ENCODE assay signal across 8 mouse cellular contexts in genomic region chr7:111029046-111029553, GRCm38 (mm10). TPM values are rescaled to one million over a fixed set of nuclear protein-coding genes. Genes with fewer than 3 reads are reported as not detected.
DNase-seq lines count a peak whose midpoint lies in the region; ATAC-seq and TF ChIP-seq lines count a peak whose summit lies in the region.

No protein-coding gene starts in this region.

- H3K9ac ChIP-seq in liver, adult 2 months (ENCODE audit: low read depth, low read length), result peak overlapping the region; percentile 77
- H3K9ac ChIP-seq in neural tube, embryonic 15.5 days (replicated peaks), result peak overlapping the region; percentile 80

- peaks cover 4% of the 10 kb centered on the region for H3K4me1 ChIP-seq in thymus, adult 2 months (replicated peaks; ENCODE audit: control insufficient read depth, insufficient read depth, low read length)
- H3K4me1 ChIP-seq in liver, adult 2 months (ENCODE audit: control insufficient read depth, insufficient read depth, low read length), result peaks cover 11% of the 10 kb centered on the region
- peaks cover 14% of the 10 kb centered on the region for H3K4me1 ChIP-seq in neural tube, embryonic 15.5 days

- no peak for DNase-seq in cerebellum, adult 9-11 months
- peak; percentile 66 for DNase-seq in thymus, adult 2 months
- no peak for DNase-seq in thymus, postnatal 36 days
- peak; percentile 37 for DNase-seq in liver, adult 2 months (ENCODE audit: extremely low read depth, low read depth, low spot score)
- DNase-seq in natural killer cell, adult 2 months (ENCODE audit: low spot score in 2 of 2), result no peak
- DNase-seq in Muller cell, postnatal 12 days (ENCODE audit: inconsistent ontology term), result no peak

- H3K9me3 ChIP-seq in neural tube, embryonic 15.5 days (replicated peaks), result no peaks in the 10 kb centered on the region

- H3K79me2 ChIP-seq in liver, adult 2 months (ENCODE audit: control insufficient read depth, insufficient read depth, low read length), result peaks cover 3% of the 10 kb centered on the region; the same call in 1 of the 2 replicates

- H3K27me3 ChIP-seq in thymus, adult 2 months (ENCODE audit: control insufficient read depth, insufficient read depth, low read length), result no peaks in the 10 kb centered on the region
- H3K27me3 ChIP-seq in liver, adult 2 months (ENCODE audit: control insufficient read depth, insufficient read depth, low read length), result no peaks in the 10 kb centered on the region
- no peaks in the 10 kb centered on the region for H3K27me3 ChIP-seq in neural tube, embryonic 15.5 days (replicated peaks)

- H3K36me3 ChIP-seq in thymus, adult 2 months (ENCODE audit: control insufficient read depth, insufficient read depth, low read length), result no peaks in the 10 kb centered on the region
- peaks cover 9% of the 10 kb centered on the region; the same call in 1 of the 2 replicates for H3K36me3 ChIP-seq in liver, adult 2 months (ENCODE audit: control insufficient read depth, insufficient read depth, low read length)
- H3K36me3 ChIP-seq in neural tube, embryonic 15.5 days, result peaks cover 18% of the 10 kb centered on the region

- peak overlapping the region; percentile 93 for H3K4me3 ChIP-seq in thymus, adult 2 months (ENCODE audit: control insufficient read depth, insufficient read depth, low read length)
- peak overlapping the region; percentile 77 for H3K4me3 ChIP-seq in liver, adult 2 months (ENCODE audit: insufficient read depth, low read depth, low read length)
- H3K4me3 ChIP-seq in neural tube, embryonic 15.5 days (replicated peaks), result peak overlapping the region; percentile 89

- no peak for TF ChIP-seq CTCF in thymus, adult 2 months (IDR thresholded peaks at IDR 0.05; ENCODE audit: borderline replicate concordance, control insufficient read depth, extremely low read depth, insufficient read depth, low read length, poor library complexity)
- TF ChIP-seq CTCF in liver, adult 2 months (IDR thresholded peaks at IDR 0.05; ENCODE audit: low read depth, low read length), result no peak

- peak overlapping the region; percentile 79 for H3K4me2 ChIP-seq in neural tube, embryonic 15.5 days

- no peak for TF ChIP-seq POLR2A in thymus, adult 2 months (IDR thresholded peaks at IDR 0.05; ENCODE audit: control insufficient read depth, extremely low read depth, insufficient read depth, low read length, poor library complexity)
- no peak for TF ChIP-seq POLR2A in liver, adult 2 months (IDR thresholded peaks at IDR 0.05; ENCODE audit: extremely low read depth, insufficient read depth, low read length)

- H3K27ac ChIP-seq in thymus, adult 2 months (ENCODE audit: control insufficient read depth, insufficient read depth, low read length), result no peak overlapping the region
- peak overlapping the region; percentile 36 for H3K27ac ChIP-seq in liver, adult 2 months (replicated peaks; ENCODE audit: insufficient read depth, low read depth, low read length)
- H3K27ac ChIP-seq in neural tube, embryonic 15.5 days (replicated peaks), result peak overlapping the region; percentile 99

- ATAC-seq in cerebellum, adult (ENCODE audit: insufficient number of reproducible peaks, low FRiP score, low TSS enrichment), result peak; percentile 55; the same call in 1 of the 2 replicates
- peak; percentile 72 for ATAC-seq in neural tube, embryonic 15.5 days (ENCODE audit: low FRiP score)

- WGBS in thymus, adult 2 months, result under 1% methylated on average over 29 of the region's 29 CpGs
- WGBS in liver, adult 2 months, result under 1% methylated on average over 29 of the region's 29 CpGs
- WGBS in neural tube, embryonic 15.5 days, result under 1% methylated on average over 29 of the region's 29 CpGs

RNA-seq across cellular contexts. Expression of gene Ctr9, which starts 0.3 kb away (rescaled TPM):
- 16.2 and 16.7 TPM in 2 replicates for polyA plus RNA-seq in thymus, adult 2 months (2012; rRNA removed)
- 17.1 and 17.3 TPM in 2 replicates for total RNA-seq in liver, adult 2 months (2014; rRNA removed)
- polyA plus RNA-seq in liver, adult 2 months (2012; rRNA removed), result 4.1 and 6.0 TPM in 2 replicates
- 68.3 and 71.5 TPM in 2 replicates for polyA plus RNA-seq in neural tube, embryonic 15.5 days (2015; fragmentation: Nextera tagmentation; extraction: Ambion mirVana)

RNA-seq across cellular contexts. Expression of gene Mrvi1, which starts 46.8 kb away (rescaled TPM):
- 3.2 and 4.2 TPM in 2 replicates for polyA plus RNA-seq in thymus, adult 2 months (2012; rRNA removed)
- 0.55 and 1.2 TPM in 2 replicates for total RNA-seq in liver, adult 2 months (2014; rRNA removed)
- 1.1 and 1.3 TPM in 2 replicates for polyA plus RNA-seq in liver, adult 2 months (2012; rRNA removed)
- 1.4 and 3.1 TPM in 2 replicates for polyA plus RNA-seq in neural tube, embryonic 15.5 days (2015; fragmentation: Nextera tagmentation; extraction: Ambion mirVana)

RNA-seq across cellular contexts. Expression of gene Eif4g2, which starts 53.7 kb away (rescaled TPM):
- polyA plus RNA-seq in thymus, adult 2 months (2012; rRNA removed), result 128 and 152 TPM in 2 replicates
- 210 and 323 TPM in 2 replicates for total RNA-seq in liver, adult 2 months (2014; rRNA removed)
- polyA plus RNA-seq in liver, adult 2 months (2012; rRNA removed), result 64.7 and 69.7 TPM in 2 replicates
- polyA plus RNA-seq in neural tube, embryonic 15.5 days (2015; fragmentation: Nextera tagmentation; extraction: Ambion mirVana), result 876 and 927 TPM in 2 replicates

Comparison
In these comparisons a context has a peak if more than half of its experiments do, and no peak if none do; other contexts are left out.
1. DNase-seq: peak in thymus, adult 2 months (single experiment) and liver, adult 2 months (single experiment); none in cerebellum, adult 9-11 months (single experiment), thymus, postnatal 36 days (0 of 2), natural killer cell, adult 2 months (0 of 2) and Muller cell, postnatal 12 days (single experiment).
2. Peak in every context shown above with its lines, with median percentiles within 50 percentile points of each other: H3K4me3 ChIP-seq.